Mouse (Mus musculus): ENCODE data around the gene Lrrc75b.
"Not testable (repeated sequence)": the region's sequence is repeated elsewhere in the genome, so short reads cannot be mapped to it uniquely, and the experiment has no call there.

Lrrc75b gene

DNA sequence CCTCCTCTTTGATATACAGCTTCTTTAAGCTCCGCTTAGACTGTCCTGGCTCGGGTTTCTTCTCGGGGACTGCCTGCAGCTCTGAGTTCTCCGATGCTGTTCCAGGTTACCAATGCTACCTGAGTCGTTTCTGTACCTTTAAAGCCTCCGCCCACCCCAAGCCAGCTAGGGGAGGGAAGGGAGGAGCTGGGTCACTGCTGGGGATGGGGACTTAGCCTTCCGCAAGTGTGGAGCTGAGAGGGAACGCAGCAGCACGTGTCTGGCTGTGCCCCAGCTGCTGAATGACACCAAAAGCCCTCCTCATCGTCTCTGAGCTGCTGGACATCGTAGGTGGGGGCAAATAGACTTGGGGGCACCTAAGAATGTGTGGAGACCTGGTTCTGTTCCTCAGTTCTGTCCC is 8.3 kb upstream of the Lrrc75b start:
- no peak for DNase-seq (ENCODE audit: low read depth in 1 of 2, low spot score in 2 of 2)

DNA sequence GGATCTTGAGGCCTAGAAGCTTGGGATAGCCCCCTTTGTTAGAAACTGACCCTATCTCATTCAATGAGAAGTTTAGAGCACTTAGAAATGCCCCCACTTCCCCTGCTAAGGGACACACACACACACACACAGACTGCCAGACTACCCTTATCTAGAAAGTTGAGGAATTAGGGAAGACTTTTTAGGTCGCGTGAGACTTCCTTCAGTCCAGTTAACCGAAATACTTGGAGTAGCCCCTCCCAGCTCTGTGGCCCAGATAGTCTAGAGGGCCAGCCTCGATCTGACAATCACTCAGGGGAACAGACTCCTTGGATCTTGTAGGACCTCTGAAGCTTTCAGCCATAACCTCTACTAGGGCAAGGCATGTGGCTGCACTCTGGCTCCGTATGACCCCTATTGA is 7.9 kb upstream of the Lrrc75b start:
- DNase-seq (ENCODE audit: low read depth in 1 of 2, low spot score in 2 of 2), result no peak

DNA sequence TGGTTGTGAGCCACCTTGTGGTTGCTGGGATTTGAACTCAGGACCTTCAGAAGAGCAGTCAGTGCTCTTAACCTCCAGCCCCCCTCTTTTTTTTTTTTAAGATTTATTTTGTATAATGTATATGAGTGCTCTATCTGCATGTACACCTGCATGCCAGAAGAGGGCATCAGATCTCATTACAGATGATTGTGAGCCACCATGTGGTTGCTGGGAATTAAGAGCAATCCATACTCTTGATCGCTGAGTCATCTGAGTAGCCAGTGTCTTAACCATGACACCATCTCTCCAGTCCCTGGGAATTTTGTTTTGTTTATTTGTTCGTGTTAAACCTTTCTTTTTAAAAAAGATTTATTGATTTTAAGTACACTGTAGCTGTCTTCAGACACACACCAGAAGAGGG is 6.6 kb upstream of the Lrrc75b start:
- not testable (repeated sequence) for DNase-seq (ENCODE audit: low read depth in 1 of 2, low spot score in 2 of 2)

DNA sequence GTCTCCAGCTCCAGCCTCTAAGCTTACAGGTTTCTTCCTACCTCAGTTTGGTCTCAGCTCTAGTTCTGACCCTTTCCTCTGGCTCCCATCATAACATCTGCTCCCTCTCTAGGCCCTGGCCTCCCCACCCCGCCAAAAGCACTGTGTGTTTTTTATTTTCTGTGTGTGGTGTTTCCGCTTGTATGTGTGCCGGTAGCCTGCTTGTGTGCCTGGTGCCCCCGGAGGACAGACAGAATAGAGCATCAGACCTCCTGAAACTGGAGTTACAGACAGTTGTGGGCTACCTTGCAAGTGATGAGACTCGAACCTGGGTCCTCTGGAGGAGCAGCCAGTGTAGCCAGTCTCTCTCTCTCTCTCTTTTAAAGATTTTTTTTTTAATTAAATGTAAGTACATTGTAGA is 6.2 kb upstream of the Lrrc75b start:
- no peak for DNase-seq (ENCODE audit: low read depth in 1 of 2, low spot score in 2 of 2)

DNA sequence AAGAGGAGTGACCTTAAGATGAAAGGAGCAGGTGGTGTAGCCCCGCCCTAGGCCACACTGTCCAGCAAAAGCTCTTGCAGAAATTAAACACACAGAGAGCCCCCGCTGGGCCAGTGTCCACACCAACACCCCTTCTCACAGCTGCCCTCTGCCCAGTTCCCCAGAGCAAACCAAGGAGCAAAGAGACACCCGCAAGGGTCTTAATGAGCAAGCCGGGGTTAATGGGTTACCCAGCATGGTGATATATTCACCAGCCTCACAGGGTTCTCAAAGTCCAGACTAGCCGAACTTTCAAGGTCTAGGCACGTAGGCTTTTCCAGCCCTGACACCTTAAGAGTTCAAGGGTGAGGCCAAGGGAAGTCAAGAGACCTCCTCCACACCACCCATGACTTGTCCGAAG is 5.8 kb upstream of the Lrrc75b start:
- no peak for DNase-seq (ENCODE audit: low read depth in 1 of 2, low spot score in 2 of 2)

DNA sequence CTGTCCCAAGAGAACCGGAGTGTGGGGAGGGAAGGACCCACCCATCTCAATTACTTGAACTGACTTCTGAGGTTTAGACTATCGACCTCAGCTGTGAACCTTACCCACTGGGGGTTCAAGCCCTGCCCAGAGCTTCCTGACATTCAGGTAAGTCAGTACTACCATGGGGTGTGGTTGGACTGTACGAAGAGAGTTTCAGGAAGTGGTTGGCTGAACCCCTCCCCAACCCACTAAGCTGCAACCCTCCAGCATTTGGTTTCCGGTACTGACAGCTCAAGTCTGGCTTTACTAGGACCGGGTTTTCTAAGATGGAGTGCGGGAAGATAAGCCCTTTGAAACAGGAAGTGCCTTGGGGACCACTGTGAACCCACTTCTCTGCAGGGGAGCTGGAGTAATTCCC is 5.3 kb upstream of the Lrrc75b start:
- no peak for DNase-seq (ENCODE audit: low read depth in 1 of 2, low spot score in 2 of 2)

DNA sequence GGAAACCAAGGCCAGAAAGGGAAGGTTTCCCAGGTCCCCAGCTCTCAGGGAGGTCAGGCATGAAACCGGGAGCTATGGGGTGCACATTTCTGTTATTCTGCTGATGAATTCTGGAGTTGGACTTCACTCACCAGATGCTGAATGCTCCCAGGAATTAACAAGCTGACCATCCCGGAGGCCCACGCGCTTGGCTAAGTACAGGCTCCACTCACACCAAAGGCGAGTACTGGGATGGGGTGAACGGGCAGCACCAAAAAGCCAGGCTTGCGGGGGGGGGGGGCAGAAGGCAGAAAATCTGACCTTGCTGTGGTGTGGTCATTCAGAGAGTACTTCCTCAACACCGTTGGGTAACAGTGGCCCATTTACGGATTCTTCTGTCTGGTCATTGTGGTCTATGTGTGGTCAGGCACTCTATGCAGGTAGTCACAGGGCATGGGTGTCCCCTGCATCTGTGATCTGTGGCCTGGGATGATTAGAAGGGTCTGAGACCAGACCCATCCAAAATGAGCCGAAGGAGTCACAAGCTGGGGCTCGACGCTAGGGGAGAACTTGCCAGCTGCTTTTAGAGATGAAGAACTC is 4.6 kb upstream of the Lrrc75b start:
- no peak for DNase-seq (ENCODE audit: low read depth in 1 of 2, low spot score in 2 of 2)

DNA sequence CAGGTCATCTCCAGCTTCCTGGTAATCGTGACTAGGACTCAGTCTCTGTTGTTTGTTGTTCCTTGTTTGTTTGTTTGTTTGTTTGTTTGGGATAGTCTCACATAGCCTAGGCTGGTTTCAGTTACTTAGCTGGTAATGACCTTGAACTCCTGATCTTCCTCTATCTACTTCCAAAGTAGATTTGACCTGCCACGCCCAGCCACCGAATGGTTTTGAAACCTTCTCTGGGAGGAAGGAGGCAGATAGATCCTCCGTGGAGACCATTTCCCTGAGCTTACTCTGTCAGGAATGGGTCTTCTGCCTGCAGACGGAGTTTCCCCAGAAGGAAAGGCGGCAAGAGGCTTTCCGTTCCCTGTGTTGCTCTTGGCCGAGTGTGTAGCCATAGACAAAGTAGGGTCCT is 2.5 kb upstream of the Lrrc75b start:
- DNase-seq (ENCODE audit: low read depth in 1 of 2, low spot score in 2 of 2), result no peak

DNA sequence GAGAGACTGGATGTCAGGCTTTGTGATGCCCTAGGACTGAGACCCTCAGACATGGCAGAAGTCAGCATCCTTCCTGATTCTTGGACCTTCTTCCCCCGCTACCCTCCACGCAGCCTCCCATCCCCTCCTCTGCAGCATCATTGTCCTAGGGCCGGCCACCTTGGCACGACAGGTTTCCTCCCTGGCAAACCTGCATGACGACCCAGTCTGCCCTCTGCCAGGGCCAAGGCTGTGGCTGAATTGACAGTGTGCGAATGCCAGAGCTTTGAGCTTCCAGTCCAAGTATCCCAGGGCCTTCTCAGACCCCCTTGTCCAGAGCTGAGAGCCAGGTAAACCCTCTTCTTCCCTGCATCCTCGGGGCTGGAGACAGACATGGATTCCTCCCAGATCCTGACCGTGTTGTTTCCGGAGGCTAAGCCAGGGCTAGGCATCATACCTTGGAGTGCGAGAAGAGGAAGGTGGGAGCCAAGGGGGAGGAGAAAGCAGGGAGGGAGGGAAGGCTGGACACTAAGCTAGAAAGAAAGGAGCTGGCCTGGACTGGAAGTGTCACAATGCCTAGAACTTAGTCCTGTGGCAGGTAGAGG is 1.0 kb upstream of the Lrrc75b start, which contains the start of gene Ggt1:
Ggt1 (plus strand) TSS at position 534 of the 584 bp plus-strand sequence.
- DNase-seq (ENCODE audit: low read depth in 1 of 2, low spot score in 2 of 2), result no peak

DNA sequence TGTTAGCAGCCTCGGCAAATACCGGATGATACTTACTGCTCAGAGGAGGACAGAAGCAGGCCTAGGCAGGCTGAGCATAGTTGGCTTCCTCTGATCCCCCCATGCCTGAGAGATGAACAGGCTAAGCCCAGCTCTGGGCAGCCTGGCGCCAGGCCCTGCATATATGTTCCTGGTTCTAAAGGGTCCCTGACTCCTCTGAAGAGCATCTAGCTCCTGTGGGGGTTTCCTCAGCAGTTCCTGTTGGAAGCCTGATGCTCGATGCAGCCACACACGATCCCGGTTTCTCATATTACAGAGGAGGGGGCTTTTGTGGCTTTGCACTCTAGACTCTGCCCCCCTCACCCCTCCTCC is 394 bp upstream of the Lrrc75b start:
- no peak for DNase-seq (ENCODE audit: low read depth in 1 of 2, low spot score in 2 of 2)

DNA sequence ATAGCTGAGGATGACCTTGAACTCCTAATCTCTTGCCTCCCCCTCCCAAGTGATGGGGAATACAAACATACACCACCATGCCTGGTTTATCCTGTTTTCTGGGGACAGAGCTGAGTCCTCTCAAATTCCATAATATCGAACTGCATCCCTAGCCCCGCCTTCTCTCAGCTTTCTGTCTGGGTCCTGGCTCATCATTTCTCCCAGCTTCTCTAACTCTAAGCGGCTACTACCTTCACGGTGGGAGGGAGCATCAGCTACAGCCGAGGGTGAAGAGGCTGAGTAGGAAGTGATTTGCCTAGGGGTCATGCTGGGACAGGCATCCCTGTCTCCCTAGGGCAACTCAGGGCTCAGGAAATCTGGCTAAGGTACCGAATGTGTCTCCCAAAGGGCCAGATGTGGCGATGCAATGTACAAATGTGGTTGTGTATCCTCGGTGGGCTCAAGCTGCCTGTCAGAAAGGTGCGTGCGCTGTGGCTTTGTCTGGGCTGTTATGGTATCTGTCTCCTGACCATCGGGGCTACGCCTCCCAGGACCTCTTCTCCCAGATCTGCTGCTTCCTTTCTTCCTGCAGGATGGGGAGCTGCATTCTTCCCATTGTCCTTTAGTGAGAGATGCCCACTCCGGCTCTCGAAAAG is 972 bp downstream of the Lrrc75b start:
- DNase-seq (ENCODE audit: low read depth in 1 of 2, low spot score in 2 of 2), result no peak

DNA sequence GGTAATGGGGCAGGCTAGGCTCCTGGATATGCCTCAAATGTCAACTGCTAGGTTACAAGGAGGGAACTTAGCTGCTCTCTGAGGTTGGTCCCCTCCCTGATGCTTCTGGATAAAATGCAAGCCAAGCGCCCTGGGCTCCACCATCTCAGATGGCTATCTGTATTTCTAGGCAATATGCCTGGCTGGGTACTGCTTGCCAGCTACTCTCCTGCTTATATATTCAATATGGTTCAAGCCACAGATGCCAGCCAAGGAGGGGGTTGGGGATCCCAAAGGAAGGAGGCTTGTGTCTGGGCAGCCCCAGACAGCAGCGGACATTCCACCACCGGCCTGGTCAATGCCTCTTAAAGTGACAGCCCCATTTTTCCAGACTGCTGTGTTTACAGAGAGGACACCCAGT is 1.6 kb downstream of the Lrrc75b start:
- no peak for DNase-seq (ENCODE audit: low read depth in 1 of 2, low spot score in 2 of 2)

DNA sequence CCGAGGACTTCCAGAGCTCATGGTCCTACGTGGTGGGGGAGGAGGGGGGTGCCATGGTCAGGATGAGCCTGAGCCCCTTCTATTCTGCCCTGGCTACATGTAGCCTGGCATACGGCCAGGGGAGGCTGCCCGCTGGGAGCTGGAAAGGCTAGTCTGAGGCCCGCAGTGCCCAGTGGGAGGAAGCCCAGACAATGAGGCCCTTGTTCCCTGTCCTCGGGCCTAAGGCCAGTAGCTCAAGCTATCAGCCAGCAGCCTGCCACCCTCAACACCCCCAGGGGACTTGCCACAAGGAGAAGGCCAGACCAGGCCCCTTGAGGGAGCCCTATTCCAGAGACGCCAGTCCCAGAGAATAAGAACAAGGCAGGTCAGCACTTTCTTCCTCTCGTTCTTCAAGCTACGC is 4.1 kb downstream of the Lrrc75b start:
- no peak for DNase-seq (ENCODE audit: low read depth in 1 of 2, low spot score in 2 of 2)

DNA sequence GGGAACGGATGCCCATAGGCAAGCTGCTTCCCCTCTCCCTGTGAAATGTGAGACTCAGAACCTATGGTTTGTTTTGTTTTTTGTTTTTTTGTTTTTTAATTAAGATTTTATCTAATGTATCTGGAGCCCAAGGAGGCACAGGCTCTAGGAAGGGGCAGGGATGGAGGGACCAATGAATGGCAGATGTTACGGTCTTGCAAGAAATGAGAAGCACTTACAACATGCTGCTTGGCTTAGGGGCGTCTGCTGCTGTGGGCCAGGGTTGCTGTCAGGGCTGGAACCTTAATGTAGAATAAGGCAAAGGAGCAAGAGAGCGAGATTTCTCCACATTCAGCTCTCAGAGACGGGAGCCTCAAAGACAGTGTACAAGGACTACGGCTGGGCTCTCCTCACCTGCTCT is 4.6 kb downstream of the Lrrc75b start:
- no peak for DNase-seq (ENCODE audit: low read depth in 1 of 2, low spot score in 2 of 2)

DNA sequence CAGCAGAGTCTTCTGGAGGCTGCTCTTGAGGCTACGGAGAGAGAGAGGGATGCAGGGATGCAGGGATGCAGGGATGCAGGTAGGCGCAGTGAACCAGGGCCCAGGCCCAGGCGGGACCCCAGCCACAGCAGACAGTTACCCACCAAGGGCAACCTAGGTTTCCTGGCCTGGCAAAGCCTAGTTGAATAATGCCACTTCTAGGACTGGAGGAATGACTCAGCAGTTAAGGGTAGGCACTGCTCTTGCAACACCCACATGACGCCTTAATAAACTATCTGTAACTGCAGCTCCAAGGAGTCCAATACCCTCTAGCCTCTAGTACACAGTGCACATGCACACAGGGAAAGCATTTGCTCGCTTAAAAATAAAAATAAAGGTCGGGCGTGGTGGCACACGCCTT is 6.0 kb downstream of the Lrrc75b start:
- no peak for DNase-seq (ENCODE audit: low read depth in 1 of 2, low spot score in 2 of 2)

DNA sequence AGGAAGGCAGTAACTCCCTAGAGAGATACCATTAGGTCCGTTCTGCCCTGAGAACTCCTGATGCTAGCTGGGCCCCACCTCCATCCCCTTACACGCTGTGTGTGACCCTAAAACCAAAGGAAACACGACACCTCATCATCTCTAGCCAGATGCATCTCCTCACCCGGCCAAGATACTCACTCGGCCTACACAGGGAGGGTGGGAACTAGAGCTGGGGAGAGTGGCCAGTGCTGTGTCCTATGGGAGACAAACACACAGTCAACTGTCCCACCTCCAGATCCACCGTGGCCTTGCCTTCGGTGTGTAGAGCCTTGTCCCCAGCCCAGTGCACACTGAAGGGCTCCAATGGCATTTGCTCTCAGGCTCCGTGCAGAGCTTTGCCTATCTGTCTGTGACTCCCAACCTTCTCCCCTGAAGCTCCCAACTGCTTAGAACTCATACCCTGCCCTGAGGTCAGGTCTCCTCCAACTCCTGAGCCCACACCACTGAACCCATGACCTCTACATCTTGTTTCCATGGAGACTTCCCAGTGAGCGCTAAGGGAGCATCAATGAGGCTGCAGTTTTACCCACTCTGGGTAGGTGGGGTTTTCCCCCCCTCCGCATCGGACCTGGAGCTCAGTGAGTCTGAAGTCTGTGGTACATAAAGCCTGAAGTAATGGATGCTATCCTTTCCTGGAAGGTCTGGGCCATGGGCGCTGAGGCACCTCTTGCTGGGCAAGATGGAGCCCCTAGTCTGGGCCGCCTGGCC is 7.3 kb downstream of the Lrrc75b start:
- no peak for DNase-seq (ENCODE audit: low read depth in 1 of 2, low spot score in 2 of 2)

DNA sequence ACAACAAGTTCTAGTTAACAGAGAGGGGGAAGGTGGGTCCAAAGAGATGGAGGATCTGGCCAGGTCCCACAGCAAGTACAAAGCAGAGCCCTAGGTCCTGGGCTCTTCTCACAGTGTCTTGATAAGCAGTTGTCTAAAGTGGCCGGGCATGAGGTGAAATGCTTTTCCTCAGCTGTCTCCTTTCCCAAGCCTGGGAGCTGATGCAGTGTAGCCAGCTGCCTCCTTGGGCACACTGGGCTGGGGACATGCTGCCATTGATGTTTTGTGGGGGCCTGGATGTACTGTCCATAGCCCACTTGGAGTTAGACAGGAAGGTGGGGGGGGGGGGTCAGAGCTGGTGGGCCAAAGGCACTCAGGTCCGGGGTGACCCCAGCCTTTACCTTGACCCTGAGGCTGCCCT is 8.0 kb downstream of the Lrrc75b start:
- no peak for DNase-seq (ENCODE audit: low read depth in 1 of 2, low spot score in 2 of 2)

DNA sequence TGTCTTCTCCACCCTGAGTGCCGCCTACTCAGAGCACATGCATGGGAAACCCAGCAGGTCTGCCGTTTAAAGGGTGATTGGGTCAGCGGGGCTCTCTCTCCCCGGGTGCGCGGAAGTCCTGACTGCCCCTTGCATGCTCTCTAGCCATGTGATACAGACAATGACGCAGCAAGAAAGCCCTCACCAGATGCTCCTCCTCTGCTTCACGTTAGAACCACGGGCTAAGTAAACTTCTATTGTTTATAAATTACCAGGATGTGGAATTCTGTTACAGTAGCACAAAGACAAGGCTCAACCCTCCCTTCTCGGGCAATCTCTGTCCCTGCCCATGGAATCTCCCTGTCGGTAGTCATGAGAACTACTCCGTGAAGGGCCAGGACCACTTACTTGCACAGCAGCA is 9.0 kb downstream of the Lrrc75b start:
- no peak for DNase-seq (ENCODE audit: low read depth in 1 of 2, low spot score in 2 of 2)

DNA sequence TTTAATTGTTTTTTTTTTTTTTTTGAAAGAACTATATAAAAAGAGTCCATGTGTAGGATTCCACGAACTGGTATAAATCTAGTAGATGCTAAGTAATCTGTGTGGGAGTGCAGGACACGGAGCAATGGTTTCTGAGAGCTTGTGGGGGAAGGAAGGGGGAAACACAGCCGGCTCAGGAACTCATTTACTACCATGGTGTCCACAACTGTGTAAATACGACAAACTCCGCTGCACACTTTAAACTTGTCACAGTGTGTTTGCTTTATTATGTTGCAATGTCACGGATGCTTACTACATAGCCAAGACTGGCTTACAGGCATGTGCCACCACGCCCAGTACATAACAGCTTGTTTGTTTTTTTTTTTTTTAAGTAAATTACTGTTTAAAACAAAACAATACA is 10.2 kb downstream of the Lrrc75b start:
- DNase-seq (ENCODE audit: low read depth in 1 of 2, low spot score in 2 of 2), result no peak

DNA sequence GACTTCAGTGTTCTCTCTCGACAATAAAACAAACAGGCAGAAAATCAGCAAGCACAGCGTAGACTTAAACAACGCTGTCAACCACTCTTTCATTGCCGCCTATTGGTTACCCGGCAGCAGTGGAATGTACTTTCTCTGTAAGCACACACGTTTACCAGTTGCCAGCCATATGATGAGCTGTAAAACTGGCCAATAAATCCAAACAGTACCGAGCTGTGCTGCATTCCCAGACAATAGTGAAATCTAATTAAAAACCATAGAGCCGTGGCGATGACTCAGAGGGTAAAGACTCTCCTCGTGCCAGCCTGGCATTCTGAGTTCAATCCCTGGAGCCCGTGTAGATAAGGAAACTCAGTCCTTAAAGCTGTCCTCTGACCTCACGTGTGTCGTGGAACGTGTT is 11.6 kb downstream of the Lrrc75b start:
- DNase-seq (ENCODE audit: low read depth in 1 of 2, low spot score in 2 of 2), result no peak

DNA sequence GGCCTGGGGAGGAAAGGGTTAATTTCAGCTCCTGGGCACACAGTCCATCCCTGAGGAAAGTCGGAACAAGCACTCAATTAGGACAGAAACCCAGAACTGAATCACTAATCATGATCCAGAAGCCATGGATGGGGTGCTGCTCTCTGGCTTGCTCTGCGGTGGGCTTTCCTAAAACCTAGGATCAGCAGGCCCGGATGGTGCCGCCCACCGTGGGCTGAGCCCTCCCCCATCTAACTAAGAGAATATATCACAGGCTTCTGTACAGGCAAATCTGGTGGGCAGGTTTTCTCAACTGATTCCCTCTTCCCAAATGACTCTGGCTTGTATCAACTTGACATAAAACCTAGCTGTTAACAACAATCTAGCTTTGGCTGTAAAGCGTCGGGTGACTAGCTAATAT is 12.2 kb downstream of the Lrrc75b start:
- DNase-seq (ENCODE audit: low read depth in 1 of 2, low spot score in 2 of 2), result no peak

DNA sequence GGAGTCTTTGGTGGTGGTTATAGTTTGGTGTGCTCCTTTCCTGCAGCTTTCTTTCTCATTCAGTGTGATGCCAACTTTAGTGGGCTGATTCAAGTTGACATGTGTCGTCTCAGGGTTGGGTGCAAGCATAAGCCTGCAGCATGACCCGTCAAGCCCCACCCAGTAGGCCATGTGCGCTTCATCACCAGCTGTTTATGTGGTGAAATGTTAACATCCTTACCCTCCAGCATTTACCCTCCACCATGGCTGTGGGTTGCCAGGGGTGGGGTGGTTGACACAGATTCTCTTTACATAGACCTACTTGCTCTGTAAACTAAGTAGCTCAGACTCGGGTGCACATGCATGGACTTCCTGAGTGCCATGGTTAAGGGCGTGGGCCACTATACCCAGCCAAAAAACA is 24.0 kb downstream of the Lrrc75b start:
- DNase-seq (ENCODE audit: low read depth in 1 of 2, low spot score in 2 of 2), result no peak
